31 mouse cellular contexts compared by ENCODE assay signal in genomic region chr2:163071590-163071989, GRCm38 (mm10). TPM values are rescaled to one million over a fixed set of nuclear protein-coding genes. Genes with fewer than 3 reads are reported as not detected.
DNase-seq lines count a peak whose midpoint lies in the region; ATAC-seq lines count a peak whose summit lies in the region.
"Had no signal": no experiment of that assay in that cellular context is flagged by ENCODE, and none has a peak within 500 bp of the region (broad histone marks: within the 10 kb centered on the region; RNA-seq: fewer than 3 reads in every experiment).

No protein-coding gene starts in this region.

- H3K4me3 ChIP-seq in midbrain, embryonic 11.5 days (ENCODE audit: low read depth, low read length), result no peak overlapping the region
- H3K4me3 ChIP-seq in midbrain, embryonic 13.5 days (replicated peaks), result no peak overlapping the region
- no peak overlapping the region for H3K4me3 ChIP-seq in liver, embryonic 15.5 days (replicated peaks)
- H3K4me3 ChIP-seq: forebrain, embryonic 10.5 days; forebrain, embryonic 13.5 days had no signal

- no peak for ATAC-seq in midbrain, embryonic 11.5 days (ENCODE audit: low FRiP score)
- ATAC-seq in midbrain, embryonic 13.5 days, result no peak
- peak; percentile 51 for ATAC-seq in liver, embryonic 15.5 days (ENCODE audit: insufficient read depth)
- ATAC-seq: activated CD4-positive, CD25-positive, alpha-beta regulatory T cell, adult 4 months; CD4-positive, CD25-positive, alpha-beta regulatory T cell, adult 4 months; forebrain, embryonic 13.5 days; forebrain, embryonic 16.5 days had no signal

- no peak overlapping the region for H3K4me2 ChIP-seq in midbrain, embryonic 11.5 days
- no peak overlapping the region for H3K4me2 ChIP-seq in midbrain, embryonic 13.5 days (replicated peaks)
- H3K4me2 ChIP-seq in liver, embryonic 15.5 days, result no peak overlapping the region
- H3K4me2 ChIP-seq: forebrain, embryonic 13.5 days; heart, embryonic 11.5 days; hindbrain, embryonic 14.5 days had no signal

- no peaks in the 10 kb centered on the region for H3K27me3 ChIP-seq in midbrain, embryonic 11.5 days (ENCODE audit: control insufficient read depth, insufficient read depth, low read length)
- H3K27me3 ChIP-seq in midbrain, embryonic 13.5 days, result no peaks in the 10 kb centered on the region
- no peaks in the 10 kb centered on the region for H3K27me3 ChIP-seq in liver, embryonic 15.5 days
- H3K27me3 ChIP-seq: forebrain, embryonic 13.5 days had no signal

- no peaks in the 10 kb centered on the region for H3K4me1 ChIP-seq in midbrain, embryonic 11.5 days (ENCODE audit: control insufficient read depth, insufficient read depth, low read length)
- no peaks in the 10 kb centered on the region for H3K4me1 ChIP-seq in midbrain, embryonic 13.5 days (replicated peaks)
- H3K4me1 ChIP-seq in liver, embryonic 15.5 days (replicated peaks), result 0 out of 2 replicates have a peak, but pooled peaks cover 3% of the 10 kb centered on the region
- H3K4me1 ChIP-seq: forebrain, embryonic 10.5 days; forebrain, embryonic 13.5 days had no signal

- H3K9ac ChIP-seq in midbrain, embryonic 11.5 days (ENCODE audit: low read length), result no peak overlapping the region
- no peak overlapping the region for H3K9ac ChIP-seq in midbrain, embryonic 13.5 days (replicated peaks)
- no peak overlapping the region for H3K9ac ChIP-seq in liver, embryonic 15.5 days
- H3K9ac ChIP-seq: forebrain, embryonic 13.5 days; hindbrain, embryonic 14.5 days had no signal

- no peak overlapping the region for H3K27ac ChIP-seq in midbrain, embryonic 11.5 days (ENCODE audit: low read depth, low read length)
- no peak overlapping the region for H3K27ac ChIP-seq in midbrain, embryonic 13.5 days
- no peak overlapping the region for H3K27ac ChIP-seq in liver, embryonic 15.5 days (replicated peaks)
- H3K27ac ChIP-seq: forebrain, embryonic 10.5 days; forebrain, embryonic 13.5 days; hindbrain, embryonic 14.5 days had no signal

- 89% methylated on average over 3 of the region's 3 CpGs for WGBS in midbrain, embryonic 11.5 days
- 94% methylated on average over 3 of the region's 3 CpGs for WGBS in midbrain, embryonic 13.5 days
- 77% methylated on average over 3 of the region's 3 CpGs for WGBS in liver, embryonic 15.5 days (ENCODE audit: insufficient replicate concordance)

- H3K9me3 ChIP-seq in midbrain, embryonic 11.5 days (ENCODE audit: control insufficient read depth, low read length), result no peaks in the 10 kb centered on the region
- no peaks in the 10 kb centered on the region for H3K9me3 ChIP-seq in midbrain, embryonic 13.5 days
- no peaks in the 10 kb centered on the region for H3K9me3 ChIP-seq in liver, embryonic 15.5 days (replicated peaks)
- H3K9me3 ChIP-seq: forebrain, embryonic 10.5 days; forebrain, embryonic 13.5 days; G1E had no signal

- peak; percentile 75 for DNase-seq in midbrain, embryonic 11.5 days (ENCODE audit: low spot score, missing footprints)
- DNase-seq in ZHBTc4 (ENCODE audit: low read depth, low spot score), result peak; percentile 5
- peak; percentile 39 for DNase-seq in yolk sac, embryonic 10.5 days (ENCODE audit: low spot score)
- no peak for DNase-seq in MN1 (ENCODE audit: low spot score)
- DNase-seq in spleen, postnatal 36 days (ENCODE audit: low spot score in 2 of 2), result no peak
- DNase-seq in heart, postnatal 4 days, result no peak
- DNase-seq: adrenal gland, postnatal 10 days; adrenal gland, postnatal 36 days; cerebellum, adult 18-20 months; cerebellum, adult 9-10 months; cerebellum, postnatal 14 days; gastrocnemius, postnatal 10 days; gastrocnemius, postnatal 36 days had no signal

- peaks cover 18% of the 10 kb centered on the region for H3K36me3 ChIP-seq in midbrain, embryonic 11.5 days (ENCODE audit: control insufficient read depth, insufficient read depth, low read length)
- H3K36me3 ChIP-seq in midbrain, embryonic 13.5 days, result peaks cover 21% of the 10 kb centered on the region
- H3K36me3 ChIP-seq in liver, embryonic 15.5 days (replicated peaks), result peaks cover 97% of the 10 kb centered on the region

RNA-seq across cellular contexts. Expression of gene Gtsf1l, which starts 16.1 kb away (rescaled TPM):
- polyA plus RNA-seq in midbrain, embryonic 11.5 days (2014; fragmentation: Nextera tagmentation; extraction: Ambion mirVana), result not detected in 2 replicates
- not detected in 2 replicates for polyA plus RNA-seq in midbrain, embryonic 13.5 days (2015; fragmentation: Nextera tagmentation; extraction: Ambion mirVana)
- not detected in 2 replicates for polyA plus RNA-seq in liver, embryonic 15.5 days (2015; fragmentation: Nextera tagmentation; extraction: Ambion mirVana)
- not detected for total RNA-seq in heart, postnatal 4 days (2021)
- total RNA-seq: adrenal gland, postnatal 10 days; adrenal gland, postnatal 36 days; gastrocnemius, adult 18-20 months; gastrocnemius, postnatal 10 days; gastrocnemius, postnatal 36 days; granulocyte monocyte progenitor cell, adult 5-6 weeks; heart, adult 8-10 months; heart, postnatal 25 days had no signal
- polyA plus RNA-seq: activated CD4-positive, CD25-positive, alpha-beta regulatory T cell, adult 4 months; CD4-positive, CD25-positive, alpha-beta regulatory T cell, adult 4 months; embryonic facial prominence, embryonic 11.5 days; embryonic facial prominence, embryonic 14.5 days; forebrain, embryonic 10.5 days; forebrain, embryonic 13.5 days; forebrain, embryonic 16.5 days; G1E; heart, embryonic 11.5 days; heart, embryonic 14.5 days; heart, postnatal 0 days had no signal

RNA-seq across cellular contexts. Expression of gene Mybl2, which starts 17.1 kb away (rescaled TPM):
- 25.7 and 29.8 TPM in 2 replicates for polyA plus RNA-seq in midbrain, embryonic 11.5 days (2014; fragmentation: Nextera tagmentation; extraction: Ambion mirVana)
- polyA plus RNA-seq in midbrain, embryonic 13.5 days (2015; fragmentation: Nextera tagmentation; extraction: Ambion mirVana), result 10.8 and 12.4 TPM in 2 replicates
- polyA plus RNA-seq in liver, embryonic 15.5 days (2015; fragmentation: Nextera tagmentation; extraction: Ambion mirVana), result 46.9 and 49.9 TPM in 2 replicates
- total RNA-seq in heart, postnatal 4 days (2021), result 10 to 100 TPM; 13.3 to 14.3 TPM

RNA-seq across cellular contexts. Expression of gene Ift52, which starts 54.4 kb away (rescaled TPM):
- polyA plus RNA-seq in midbrain, embryonic 11.5 days (2014; fragmentation: Nextera tagmentation; extraction: Ambion mirVana), result 58.6 and 61.3 TPM in 2 replicates
- polyA plus RNA-seq in midbrain, embryonic 13.5 days (2015; fragmentation: Nextera tagmentation; extraction: Ambion mirVana), result 47.0 and 48.5 TPM in 2 replicates
- 15.5 and 16.6 TPM in 2 replicates for polyA plus RNA-seq in liver, embryonic 15.5 days (2015; fragmentation: Nextera tagmentation; extraction: Ambion mirVana)
- 10 to 100 TPM; 27.1 to 29.4 TPM for total RNA-seq in heart, postnatal 4 days (2021)

Comparison
In these comparisons a context has a peak if more than half of its experiments do, and no peak if none do; other contexts are left out.
1. DNase-seq: peak in midbrain, embryonic 11.5 days (single experiment), ZHBTc4 (single experiment) and yolk sac, embryonic 10.5 days (single experiment); none in MN1 (single experiment), spleen, postnatal 36 days (0 of 2) and heart, postnatal 4 days (single experiment).